Comparison of ENCODE assay signal across 11 mouse cellular contexts in the genomic region with DNA sequence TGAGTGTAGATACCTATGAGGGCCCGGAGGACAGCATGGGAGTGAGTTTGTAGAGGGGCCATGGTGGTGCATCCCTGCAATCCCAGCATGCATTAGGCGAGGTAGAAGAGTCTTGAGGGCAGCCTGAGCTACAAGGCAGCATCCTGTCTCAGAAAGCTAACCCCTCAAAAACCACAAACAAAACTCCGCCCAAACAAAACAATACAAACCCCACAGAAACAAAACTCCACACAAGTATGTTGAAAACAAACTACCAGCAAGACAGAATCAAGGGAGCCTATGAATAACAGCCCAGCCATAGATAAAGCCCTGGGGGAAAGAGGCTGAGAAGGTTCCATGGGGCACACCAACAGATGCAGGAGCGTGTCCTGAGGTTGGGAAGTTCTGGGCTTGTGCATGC. TPM values are rescaled to one million over a fixed set of nuclear protein-coding genes. Genes with fewer than 3 reads are reported as not detected.
A peak's percentile ranks its signal among the peaks of the same experiment; 100 is the strongest.
DNase-seq lines count a peak whose midpoint lies in the region; ATAC-seq lines count a peak whose summit lies in the region.
"Had no signal": no experiment of that assay in that cellular context is flagged by ENCODE, and none has a peak within 500 bp of the region (broad histone marks: within the 10 kb centered on the region; RNA-seq: fewer than 3 reads in every experiment).

No protein-coding gene starts in this region.

- no peaks in the 10 kb centered on the region for H3K36me3 ChIP-seq in forebrain, embryonic 14.5 days (ENCODE audit: control insufficient read depth, insufficient read depth, low read length)
- H3K36me3 ChIP-seq in forebrain, embryonic 15.5 days = no peaks in the 10 kb centered on the region
- peaks cover 6% of the 10 kb centered on the region for H3K36me3 ChIP-seq in megakaryocyte, embryonic 14.5 days (replicated peaks; ENCODE audit: low read length)
- no peaks in the 10 kb centered on the region for H3K36me3 ChIP-seq in hindbrain, embryonic 14.5 days (replicated peaks; ENCODE audit: control insufficient read depth, insufficient read depth)

- WGBS in forebrain, embryonic 14.5 days = 91% methylated on average over 4 of the region's 4 CpGs
- WGBS in forebrain, embryonic 15.5 days = 87% methylated on average over 4 of the region's 4 CpGs
- WGBS in hindbrain, embryonic 14.5 days = 84% methylated on average over 4 of the region's 4 CpGs

- peaks cover 11% of the 10 kb centered on the region for H3K27me3 ChIP-seq in forebrain, embryonic 14.5 days (replicated peaks; ENCODE audit: control insufficient read depth, insufficient read depth, low read length)
- H3K27me3 ChIP-seq in forebrain, embryonic 15.5 days = peaks cover 18% of the 10 kb centered on the region
- no peaks in the 10 kb centered on the region for H3K27me3 ChIP-seq in megakaryocyte, embryonic 14.5 days (replicated peaks)
- peaks cover 17% of the 10 kb centered on the region for H3K27me3 ChIP-seq in hindbrain, embryonic 14.5 days (ENCODE audit: control insufficient read depth, insufficient read depth, low read length)

- no peak for DNase-seq in forebrain, embryonic 14.5 days (ENCODE audit: low spot score)
- no peak for DNase-seq in hindbrain, embryonic 14.5 days (ENCODE audit: low spot score)
- DNase-seq in naive thymus-derived CD4-positive, alpha-beta T cell, adult 2 months (ENCODE audit: low read depth) = peak; percentile 71
- DNase-seq in layer of hippocampus, postnatal 25 days (ENCODE audit: extremely low spot score in 1 of 2, low spot score in 1 of 2) = no peak

- no peak overlapping the region for H3K27ac ChIP-seq in forebrain, embryonic 14.5 days (ENCODE audit: low read depth, low read length)
- H3K27ac ChIP-seq in forebrain, embryonic 15.5 days (replicated peaks) = no peak overlapping the region
- no peak overlapping the region for H3K27ac ChIP-seq in hindbrain, embryonic 14.5 days

- no peak for ATAC-seq in forebrain, embryonic 14.5 days
- ATAC-seq in forebrain, embryonic 15.5 days (replicated peaks) = no peak
- no peak for ATAC-seq in megakaryocyte, adult 5-6 weeks (ENCODE audit: poor library complexity, severe bottlenecking)
- no peak for ATAC-seq in hindbrain, embryonic 14.5 days (ENCODE audit: low FRiP score)
- no peak for ATAC-seq in megakaryocyte-erythroid progenitor cell, adult 5-6 weeks (replicated peaks; ENCODE audit: low FRiP score, low TSS enrichment, poor library complexity, severe bottlenecking)

- H3K4me1 ChIP-seq in forebrain, embryonic 14.5 days (ENCODE audit: control insufficient read depth, insufficient read depth, low read length) = peaks cover 17% of the 10 kb centered on the region
- H3K4me1 ChIP-seq in forebrain, embryonic 15.5 days = peaks cover 13% of the 10 kb centered on the region
- H3K4me1 ChIP-seq in megakaryocyte, embryonic 14.5 days = peaks cover 83% of the 10 kb centered on the region
- H3K4me1 ChIP-seq in hindbrain, embryonic 14.5 days (replicated peaks; ENCODE audit: control insufficient read depth, insufficient read depth, low read length) = peaks cover 14% of the 10 kb centered on the region

- peak overlapping the region; percentile 43; the same call in 1 of the 2 replicates for H3K4me2 ChIP-seq in forebrain, embryonic 14.5 days (ENCODE audit: low read length)
- H3K4me2 ChIP-seq in forebrain, embryonic 15.5 days (replicated peaks) = no peak overlapping the region
- peak overlapping the region; percentile 27; the same call in 1 of the 2 replicates for H3K4me2 ChIP-seq in hindbrain, embryonic 14.5 days (replicated peaks)

- no peaks in the 10 kb centered on the region for H3K9me3 ChIP-seq in forebrain, embryonic 14.5 days (replicated peaks; ENCODE audit: control insufficient read depth, low read length)
- no peaks in the 10 kb centered on the region for H3K9me3 ChIP-seq in forebrain, embryonic 15.5 days
- H3K9me3 ChIP-seq in megakaryocyte, embryonic 14.5 days = no peaks in the 10 kb centered on the region
- H3K9me3 ChIP-seq in hindbrain, embryonic 14.5 days (ENCODE audit: control insufficient read depth, low read length) = 0 out of 2 replicates have a peak, but pooled peaks cover 3% of the 10 kb centered on the region

- no peak overlapping the region for H3K4me3 ChIP-seq in forebrain, embryonic 14.5 days (ENCODE audit: low read depth, low read length)
- no peak overlapping the region for H3K4me3 ChIP-seq in forebrain, embryonic 15.5 days
- peak overlapping the region; percentile 95 for H3K4me3 ChIP-seq in megakaryocyte, embryonic 14.5 days (replicated peaks)
- no peak overlapping the region for H3K4me3 ChIP-seq in hindbrain, embryonic 14.5 days (replicated peaks; ENCODE audit: low read length)

- no peak overlapping the region for H3K9ac ChIP-seq in forebrain, embryonic 14.5 days (ENCODE audit: low read length)
- H3K9ac ChIP-seq in forebrain, embryonic 15.5 days (replicated peaks) = no peak overlapping the region
- no peak overlapping the region for H3K9ac ChIP-seq in hindbrain, embryonic 14.5 days

RNA-seq across cellular contexts. Expression of gene Vsir, which starts 0.6 kb away (rescaled TPM):
- polyA plus RNA-seq in forebrain, embryonic 14.5 days (2014; fragmentation: Nextera tagmentation; extraction: Ambion mirVana) = 2.1 and 2.3 TPM in 2 replicates
- 1.4 and 2.4 TPM in 2 replicates for polyA plus RNA-seq in forebrain, embryonic 15.5 days (2015; fragmentation: Nextera tagmentation; extraction: Ambion mirVana)
- polyA plus RNA-seq in megakaryocyte, embryonic 14.5 days (2012; ENCODE audit: insufficient read depth, low replicate concordance) = 29.9 and 107 TPM in 2 replicates
- total RNA-seq in megakaryocyte, adult 5-6 weeks (2015) = 267 and 312 TPM in 2 replicates
- total RNA-seq in megakaryocyte, adult 5-6 weeks (2017) = 783 and 809 TPM in 2 replicates
- 2.5 and 2.7 TPM in 2 replicates for polyA plus RNA-seq in hindbrain, embryonic 14.5 days (2014; fragmentation: Nextera tagmentation; extraction: Ambion mirVana)
- 4.1 and 4.7 TPM in 2 replicates for total RNA-seq in megakaryocyte-erythroid progenitor cell, adult 5-6 weeks (2014; fragmentation: Nextera tagmentation)
- 3.3 and 4.7 TPM in 2 replicates for total RNA-seq in megakaryocyte-erythroid progenitor cell, adult 5-6 weeks (2017)
- 10 to 100 TPM; 25.2 to 25.9 TPM for total RNA-seq in layer of hippocampus, postnatal 25 days (2021)

RNA-seq across cellular contexts. Expression of gene Gm17455, which starts 53.5 kb away (rescaled TPM):
- 5.8 and 6.9 TPM in 2 replicates for polyA plus RNA-seq in forebrain, embryonic 14.5 days (2014; fragmentation: Nextera tagmentation; extraction: Ambion mirVana)
- 4.9 and 6.9 TPM in 2 replicates for polyA plus RNA-seq in forebrain, embryonic 15.5 days (2015; fragmentation: Nextera tagmentation; extraction: Ambion mirVana)
- 0.44 TPM in 1 of 2 replicates, not detected in the other for polyA plus RNA-seq in megakaryocyte, embryonic 14.5 days (2012; ENCODE audit: insufficient read depth, low replicate concordance)
- 0.91 and 1.0 TPM in 2 replicates for total RNA-seq in megakaryocyte, adult 5-6 weeks (2015)
- total RNA-seq in megakaryocyte, adult 5-6 weeks (2017) = 0.20 TPM in 1 of 2 replicates, not detected in the other
- polyA plus RNA-seq in hindbrain, embryonic 14.5 days (2014; fragmentation: Nextera tagmentation; extraction: Ambion mirVana) = 9.7 and 18.2 TPM in 2 replicates
- not detected in 2 replicates for total RNA-seq in megakaryocyte-erythroid progenitor cell, adult 5-6 weeks (2014; fragmentation: Nextera tagmentation)
- total RNA-seq in megakaryocyte-erythroid progenitor cell, adult 5-6 weeks (2017) = not detected in 2 replicates
- total RNA-seq in layer of hippocampus, postnatal 25 days (2021) = 1 to 10 TPM in 1 of 2 experiments, under 1 TPM in 1; 0.34 to 1.2 TPM
- total RNA-seq: adrenal gland, adult 8-10 months; layer of hippocampus, adult 18-20 months had no signal
- polyA plus RNA-seq: C2C12 had no signal
